Mouse (Mus musculus) heart, adult 8-10 months (tissue): ENCODE data around the gene Pacs2. TPM values are rescaled to one million over a fixed set of nuclear protein-coding genes. Genes with fewer than 3 reads are reported as not detected.
A peak's percentile ranks its signal among the peaks of the same experiment; 100 is the strongest.

ENCODE experiments used
- DNase-seq: peaks from one replicate; pipeline ENCODE4 v3.0.0; 2022; ENCODE audit warnings: low spot score
- total RNA-seq, 4 experiments: library from RNA; stranded (reverse); gene quantifications; 2 replicates each; pipeline ENCODE4 v1.2.4; 2022

Gene Pacs2
- total RNA-seq, 4 experiments from 2014 or later: 30.4 to 38.2 (median 36.1) TPM

DNA sequence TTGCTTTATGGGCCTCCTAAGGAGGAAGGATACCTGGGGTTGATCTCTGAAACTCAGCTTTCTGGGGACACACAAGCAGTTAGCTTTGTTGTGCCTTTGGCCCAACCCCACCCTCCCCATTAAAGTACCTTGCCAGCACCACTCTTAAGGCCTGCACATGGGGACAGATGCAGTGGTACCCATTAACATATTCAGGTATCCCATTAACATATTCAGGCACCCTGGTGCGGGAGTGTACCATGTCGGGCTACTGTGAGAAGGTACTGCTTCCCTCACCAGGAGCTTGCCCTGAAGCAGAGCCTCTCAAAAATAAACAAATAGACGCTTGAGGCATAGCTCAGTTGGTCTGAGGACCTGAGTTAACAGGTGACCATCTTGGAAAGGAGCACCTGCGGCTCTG lies 73.7 kb downstream of the Pacs2 start:
- no peak for DNase-seq

DNA sequence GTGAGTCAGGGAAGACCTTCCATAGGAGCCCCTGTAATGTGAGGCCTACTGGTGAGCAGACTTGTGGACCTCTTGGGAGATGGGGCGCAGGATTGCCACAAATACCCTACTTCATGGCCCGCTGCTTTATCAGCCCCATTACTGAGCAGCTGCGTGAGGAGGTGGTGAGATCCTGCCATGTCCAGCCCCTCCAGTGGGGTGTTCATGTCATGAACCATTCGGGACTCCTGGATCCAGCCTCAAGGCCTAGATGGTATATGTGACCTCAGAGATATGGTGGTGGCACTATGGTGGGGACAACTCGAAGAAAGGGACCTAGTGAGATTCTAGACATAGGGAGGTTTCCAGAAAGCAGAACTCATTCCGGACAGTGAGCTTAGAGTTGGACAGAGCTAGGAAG lies 74.8 kb downstream of the Pacs2 start:
- DNase-seq: no peak

DNA sequence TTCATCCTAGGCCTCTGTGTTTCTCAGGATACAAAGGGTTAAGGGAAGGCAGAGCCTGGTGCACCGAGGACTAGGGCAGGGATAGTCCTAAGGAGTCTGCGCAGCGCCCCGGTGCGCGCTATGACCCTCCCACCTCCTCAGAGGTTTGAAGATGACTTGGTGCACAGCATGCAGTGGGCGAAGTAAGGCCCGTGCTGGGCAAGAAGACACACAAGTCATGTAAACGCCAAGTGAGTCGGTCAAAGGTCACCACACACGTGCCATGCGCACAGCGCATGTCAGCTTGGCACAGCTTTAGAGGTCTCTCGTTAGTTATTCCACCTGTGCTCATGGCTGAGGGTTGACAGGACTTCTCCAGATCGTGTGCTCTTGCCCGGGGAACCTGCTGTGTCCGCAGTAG lies 75.7 kb downstream of the Pacs2 start:
- DNase-seq: no peak

DNA sequence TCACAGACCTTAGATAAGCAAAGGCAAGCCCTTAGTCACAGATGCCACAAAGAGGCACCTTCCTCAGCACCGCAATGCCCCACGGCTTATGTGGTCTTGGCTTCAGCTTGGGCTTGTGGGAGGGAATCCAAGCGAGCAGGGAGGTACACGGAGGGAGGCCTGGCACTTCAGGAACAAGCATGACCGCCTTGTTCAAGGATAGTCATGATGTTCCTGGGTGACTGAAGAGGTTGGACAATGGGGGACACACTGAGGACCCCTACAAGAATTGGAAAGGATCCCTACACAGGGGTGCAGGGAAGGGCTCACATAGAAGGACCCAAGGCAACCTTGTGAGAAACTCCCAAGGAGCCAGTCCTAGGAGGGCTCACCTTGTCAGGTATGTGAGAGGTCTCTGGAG lies 82.7 kb downstream of the Pacs2 start:
- DNase-seq: no peak

DNA sequence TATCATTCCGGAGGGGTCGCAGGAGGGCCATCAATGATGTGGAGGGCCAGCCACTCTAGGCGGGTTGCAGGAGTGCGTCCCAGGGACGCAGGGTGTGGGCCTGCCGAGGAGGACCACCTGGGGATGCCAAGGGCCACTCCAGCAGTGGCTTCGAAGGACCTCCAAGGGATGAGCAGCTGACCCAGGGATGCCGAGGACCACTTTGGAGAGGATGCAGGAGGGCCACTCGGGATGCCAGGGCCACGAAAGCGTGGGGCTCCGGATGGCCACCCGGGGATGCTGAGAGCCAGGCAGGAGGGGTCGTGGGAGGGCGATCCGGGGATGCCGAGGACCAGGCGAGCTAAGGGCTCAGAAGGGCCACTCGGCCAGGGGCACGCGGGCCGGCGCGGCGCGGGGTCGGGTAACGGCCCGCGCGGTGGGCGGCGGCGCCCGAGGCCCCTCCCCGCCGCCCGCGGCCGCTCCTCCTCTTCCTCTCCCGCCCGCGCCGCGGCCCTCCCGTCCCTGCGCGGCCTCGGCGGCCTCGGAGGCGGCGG lies 83.5 kb downstream of the Pacs2 start, which contains the start of gene Mta1:
Gene Mta1, plus strand, starts transcription at position 530 of the 533 bp plus-strand sequence.
- DNase-seq: no peak

DNA sequence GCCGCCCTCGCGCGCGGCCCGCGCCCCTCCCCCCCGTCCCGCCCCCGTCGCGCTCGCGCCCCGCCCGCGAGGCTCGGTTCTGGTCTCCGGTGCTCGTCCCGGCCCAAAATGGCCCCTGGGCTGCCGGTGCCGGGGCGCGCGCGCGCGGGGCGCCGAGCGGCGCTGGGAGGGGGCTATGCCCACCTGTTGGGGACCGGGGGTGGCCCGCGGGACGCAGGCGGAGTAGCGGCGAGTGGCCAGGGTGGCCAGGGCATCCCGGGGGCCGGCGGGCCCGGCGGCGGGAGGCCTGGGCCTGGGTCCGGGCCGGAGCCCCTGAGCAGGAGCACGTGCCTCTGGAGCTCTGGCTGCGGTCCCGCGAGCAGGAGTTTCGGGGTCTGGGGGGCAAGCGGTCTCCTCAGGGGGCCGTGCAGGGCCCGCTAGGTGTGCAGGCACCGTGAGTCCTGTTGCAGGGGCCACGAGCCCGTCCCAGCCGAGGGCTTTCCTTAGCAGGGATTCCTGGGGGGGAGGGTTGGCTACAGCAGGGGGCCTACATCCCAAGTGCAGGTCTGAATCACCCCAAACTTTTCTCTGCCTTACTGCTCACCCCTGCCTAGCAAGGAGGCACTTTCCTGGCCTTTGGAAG lies 84.3 kb downstream of the Pacs2 start:
- DNase-seq: no peak

DNA sequence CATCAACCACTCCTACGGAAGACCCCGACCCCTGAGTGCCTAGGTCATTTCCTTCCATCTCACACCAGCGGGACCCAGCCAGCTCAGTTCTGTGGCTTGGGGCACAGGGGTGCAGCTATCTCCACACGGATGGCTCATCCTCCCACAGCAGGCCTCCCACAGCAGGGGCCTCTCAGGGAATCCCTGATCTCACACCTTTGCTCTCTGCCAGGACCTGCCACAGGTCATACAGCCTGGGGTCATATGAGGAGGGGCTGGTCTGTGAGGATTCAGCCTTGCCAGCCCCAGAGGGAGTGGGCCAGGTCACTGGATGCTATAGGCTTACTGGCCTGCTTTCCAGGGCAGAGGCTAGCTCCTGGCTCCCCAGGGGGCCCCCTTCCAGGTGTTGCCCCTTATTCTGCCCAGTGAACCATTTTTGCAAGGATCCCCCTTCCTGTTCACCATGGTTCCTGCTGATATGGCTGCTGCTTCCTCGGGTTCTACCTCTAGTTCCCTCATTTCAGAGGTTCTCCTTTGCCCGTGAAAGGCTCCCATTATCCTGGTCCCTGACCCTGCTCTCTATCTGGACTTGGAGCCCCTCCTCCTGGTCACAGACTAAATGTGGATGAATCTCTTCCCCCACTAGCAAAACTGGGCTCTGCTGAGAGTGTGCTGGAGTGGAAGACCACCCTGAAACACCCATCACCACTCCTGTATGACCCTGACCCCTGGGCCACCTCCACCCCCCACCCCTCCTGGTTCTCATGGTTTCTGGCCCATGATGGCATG lies 85.3 kb downstream of the Pacs2 start:
- no peak for DNase-seq

DNA sequence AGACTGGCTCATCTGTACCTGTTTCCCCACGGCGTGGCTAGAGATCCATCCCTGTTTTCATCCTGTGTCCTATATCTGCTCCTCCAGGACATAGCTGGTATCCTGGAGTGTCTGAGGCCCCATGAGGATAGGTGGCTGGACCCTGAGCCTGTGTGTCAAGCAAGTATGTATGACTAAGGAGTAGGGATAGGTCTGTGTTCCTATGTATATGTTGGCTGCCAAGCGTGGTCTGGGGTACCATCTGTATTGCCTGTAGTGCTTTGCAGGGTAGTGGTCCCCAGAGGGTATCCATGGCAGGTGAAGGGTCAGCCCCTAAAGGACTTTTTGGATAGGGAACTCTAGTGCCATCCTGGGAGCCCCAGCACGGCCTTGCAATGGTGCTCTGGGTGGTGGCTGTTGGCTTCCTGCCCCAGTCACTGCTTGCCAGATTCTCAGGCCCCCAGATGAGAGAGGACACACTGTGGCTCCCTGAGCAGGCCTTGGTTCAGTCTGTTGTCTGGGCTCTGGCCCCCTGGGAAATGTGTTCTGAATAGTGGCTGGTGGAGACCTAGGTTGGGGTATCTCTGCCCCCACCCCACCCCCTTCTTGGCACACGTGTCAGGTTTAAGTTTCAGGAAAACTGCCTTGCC lies 86.3 kb downstream of the Pacs2 start:
- DNase-seq: peak; percentile 53

DNA sequence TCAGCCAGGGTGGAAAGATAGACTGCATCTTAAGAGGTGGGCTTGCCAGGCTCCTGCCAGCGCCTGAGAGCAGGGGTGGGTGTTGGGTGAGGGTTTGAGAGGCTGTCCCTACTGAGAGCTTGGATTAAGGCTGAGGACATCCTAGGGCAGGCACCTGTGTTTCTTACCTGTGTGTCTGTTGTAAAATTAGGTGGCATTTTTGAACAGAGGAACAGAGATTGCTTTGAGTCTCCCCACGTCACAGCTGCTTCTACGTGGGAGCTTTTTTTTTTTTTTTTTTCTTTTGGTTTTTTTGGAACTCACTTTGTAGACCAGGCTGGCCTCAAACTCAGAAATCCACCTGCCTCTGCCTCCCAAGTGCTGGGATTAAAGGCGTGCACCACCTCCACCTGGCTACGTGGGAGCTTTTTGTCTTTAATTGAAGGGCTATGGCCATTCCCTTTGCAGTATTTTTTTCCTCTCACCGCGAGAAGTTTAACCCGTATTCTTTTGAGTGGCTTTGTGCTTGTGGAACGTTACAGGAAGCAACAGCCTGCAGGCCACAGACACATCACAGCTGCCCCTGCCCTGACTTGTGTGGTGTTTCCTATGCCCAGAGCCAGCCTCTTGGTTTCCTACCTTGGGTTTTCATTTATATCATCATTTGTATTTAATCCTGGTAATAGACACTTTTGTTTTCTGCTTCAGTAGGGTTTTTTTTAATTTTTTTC lies 87.1 kb downstream of the Pacs2 start:
- DNase-seq: no peak

DNA sequence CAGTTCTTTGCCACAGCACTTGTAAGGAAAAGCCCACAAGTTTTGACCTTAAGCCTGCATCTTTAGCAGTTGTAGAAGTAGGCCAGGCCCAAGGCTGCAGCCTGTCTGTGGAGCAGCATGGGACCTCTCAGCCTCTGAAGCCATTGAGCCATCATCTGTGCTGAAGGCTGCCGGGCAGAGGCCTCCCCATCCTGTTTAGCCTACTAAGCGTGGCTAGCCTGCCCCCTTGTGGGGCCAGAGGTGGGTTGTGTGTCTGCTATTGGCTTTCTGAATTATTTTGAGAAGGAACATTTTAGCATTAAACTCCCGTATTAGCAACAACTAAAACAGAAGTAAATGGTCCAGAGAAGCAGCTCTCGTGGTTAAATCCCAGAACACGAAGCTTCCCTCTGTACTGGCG lies 88.2 kb downstream of the Pacs2 start:
- DNase-seq: peak; percentile 40

DNA sequence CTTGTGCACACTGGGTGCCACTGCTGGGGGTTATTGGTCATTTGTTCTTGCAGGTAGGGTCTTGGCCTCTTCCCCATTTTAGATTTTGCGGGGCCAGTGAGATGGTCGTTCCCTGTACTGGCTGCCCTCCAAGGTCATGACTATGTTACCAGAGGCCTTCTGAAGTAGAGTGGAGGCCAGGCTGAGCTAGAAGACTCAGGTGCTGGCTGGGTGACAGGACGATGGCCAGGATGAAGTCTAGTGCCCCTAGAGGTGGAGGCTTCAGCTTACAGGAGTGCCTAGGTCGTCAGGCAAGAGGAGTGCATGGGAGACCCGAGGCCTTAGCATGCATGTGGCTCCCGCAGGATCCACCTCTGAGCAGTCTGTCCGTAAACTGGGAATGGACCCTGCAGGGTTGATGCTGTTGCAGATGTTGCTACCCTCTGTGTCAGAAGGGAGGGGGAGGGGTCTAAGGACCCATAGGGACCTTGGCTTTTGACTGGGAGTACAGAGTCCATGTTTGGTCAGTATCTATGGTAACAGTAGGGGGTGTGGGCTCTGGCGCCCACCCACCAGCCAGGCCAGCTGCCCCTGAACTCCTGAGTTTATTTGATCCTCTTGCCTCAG lies 89.6 kb downstream of the Pacs2 start:
- no peak for DNase-seq

DNA sequence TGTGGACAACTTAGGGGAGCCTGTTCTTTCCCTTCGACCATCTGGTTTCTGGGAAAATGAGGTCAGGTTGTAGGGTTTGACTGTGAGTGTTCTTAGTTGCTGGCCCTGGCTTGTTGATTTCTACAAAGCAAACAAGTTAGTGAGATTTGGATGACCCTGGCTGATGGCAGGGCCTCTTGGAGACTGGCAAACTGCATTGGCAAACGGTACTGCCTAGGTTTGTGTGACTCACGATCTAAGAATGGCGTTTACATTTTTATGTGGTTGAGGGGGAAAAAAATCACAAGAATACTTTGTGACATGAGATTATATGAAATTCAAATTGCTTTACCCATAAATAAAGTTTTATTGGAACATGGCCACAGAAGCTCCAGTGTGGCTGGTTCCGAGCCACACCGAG lies 92.1 kb downstream of the Pacs2 start:
- no peak for DNase-seq

DNA sequence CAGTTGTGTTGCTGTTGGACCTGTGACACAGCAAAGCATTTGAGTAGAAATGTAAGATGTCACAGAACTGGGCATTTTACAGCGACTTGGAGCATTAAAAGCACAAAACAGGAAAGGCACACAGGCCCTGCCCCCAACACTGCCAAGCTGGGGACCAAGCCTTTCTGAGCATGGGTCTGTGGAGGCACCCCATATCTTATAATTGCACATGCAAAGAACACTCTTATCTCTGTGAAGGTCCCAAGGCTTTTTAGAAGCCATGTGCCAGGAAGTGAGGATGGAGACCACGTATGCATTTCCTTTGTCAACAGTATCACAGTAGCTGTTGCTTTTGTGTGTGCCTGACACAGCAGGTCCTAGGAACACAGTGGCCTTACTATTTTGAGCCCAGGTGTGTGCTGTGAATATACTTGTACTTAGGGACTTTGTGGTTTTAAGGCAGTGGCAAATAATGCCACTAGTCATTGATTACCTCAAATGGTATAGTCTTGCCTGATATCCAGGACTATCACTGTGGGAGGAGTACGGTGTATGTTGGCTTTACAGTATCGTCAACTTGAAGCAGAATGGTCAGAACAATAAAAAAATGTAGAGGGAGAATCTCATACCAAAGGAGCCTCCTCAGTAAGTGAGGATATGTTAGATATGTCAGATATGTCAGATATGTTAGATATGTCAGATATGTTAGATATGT lies 93.3 kb downstream of the Pacs2 start:
- no peak for DNase-seq

DNA sequence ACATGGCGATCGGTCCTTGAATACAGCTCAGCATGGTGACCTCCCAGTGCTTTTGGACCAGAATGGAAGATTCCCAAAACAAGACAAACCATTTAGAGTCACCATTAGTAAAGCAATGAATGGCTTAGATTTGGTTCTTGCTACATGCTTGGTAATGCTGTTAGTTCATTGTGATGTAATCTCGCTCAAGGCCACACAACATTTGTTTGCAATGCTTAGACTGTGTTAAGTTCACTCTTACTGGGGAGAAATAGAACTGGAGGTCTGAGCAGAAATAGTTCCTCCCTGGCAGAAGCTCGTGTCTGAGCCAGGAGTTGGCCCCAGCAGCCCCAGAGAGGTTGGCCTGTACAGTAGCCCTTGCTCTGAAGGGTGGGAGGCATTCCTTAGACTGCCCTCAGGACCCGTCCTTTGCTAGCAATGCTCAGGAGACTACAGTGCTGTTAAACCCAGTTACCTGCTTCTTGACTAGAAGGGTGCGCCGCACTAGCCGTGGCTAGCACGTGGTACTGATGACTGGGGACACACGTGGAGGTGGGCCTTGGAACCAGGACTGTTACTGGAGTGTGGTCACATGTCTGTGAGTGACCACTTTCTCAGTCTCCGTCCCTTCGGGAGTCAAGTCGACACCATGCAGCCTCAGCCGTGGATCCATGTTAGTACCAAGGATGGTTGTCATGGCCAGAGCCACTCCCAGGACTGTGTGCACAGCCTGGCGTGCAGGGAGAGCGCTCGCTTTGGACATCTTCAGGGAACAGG lies 94.4 kb downstream of the Pacs2 start:
- DNase-seq: no peak

DNA sequence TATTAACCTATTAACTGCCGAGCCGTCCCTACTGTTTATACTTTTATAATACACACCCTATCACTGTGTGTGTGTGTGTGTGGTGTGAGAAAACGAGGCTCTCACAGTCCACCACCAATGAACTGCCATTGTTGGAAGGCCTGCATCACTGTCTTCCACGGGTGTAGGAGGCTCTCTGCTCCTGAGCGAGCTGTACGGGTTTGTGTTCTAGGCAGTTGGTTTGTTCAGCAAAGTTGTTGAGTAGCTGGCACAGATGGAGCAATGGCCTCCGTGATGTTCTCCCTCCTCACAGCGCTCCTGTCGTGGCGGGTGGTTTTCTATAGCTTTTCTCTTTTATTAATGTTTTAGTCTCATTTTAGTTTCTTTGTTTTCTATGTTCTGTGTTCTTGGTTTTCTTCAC lies 95.5 kb downstream of the Pacs2 start:
- no peak for DNase-seq

DNA sequence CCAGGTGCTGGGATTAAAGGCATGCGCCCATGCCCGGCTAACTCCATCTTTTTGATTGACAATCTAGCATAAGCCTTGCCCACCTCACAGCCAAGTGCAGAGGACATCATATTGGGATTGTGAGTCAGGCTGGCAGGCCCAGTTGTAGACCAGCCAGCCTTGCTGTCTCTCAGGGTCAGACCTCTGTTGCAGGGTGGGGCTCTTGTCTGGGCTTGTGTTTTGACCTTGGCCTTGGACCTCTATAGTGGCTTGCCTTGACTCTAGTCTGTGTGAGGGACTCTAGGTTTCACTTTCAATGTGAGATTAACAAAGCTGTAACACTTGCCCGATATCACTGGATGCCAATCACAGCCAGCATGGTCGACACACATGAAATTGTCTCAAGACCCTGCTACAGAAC lies 99.8 kb downstream of the Pacs2 start:
- no peak for DNase-seq

DNA sequence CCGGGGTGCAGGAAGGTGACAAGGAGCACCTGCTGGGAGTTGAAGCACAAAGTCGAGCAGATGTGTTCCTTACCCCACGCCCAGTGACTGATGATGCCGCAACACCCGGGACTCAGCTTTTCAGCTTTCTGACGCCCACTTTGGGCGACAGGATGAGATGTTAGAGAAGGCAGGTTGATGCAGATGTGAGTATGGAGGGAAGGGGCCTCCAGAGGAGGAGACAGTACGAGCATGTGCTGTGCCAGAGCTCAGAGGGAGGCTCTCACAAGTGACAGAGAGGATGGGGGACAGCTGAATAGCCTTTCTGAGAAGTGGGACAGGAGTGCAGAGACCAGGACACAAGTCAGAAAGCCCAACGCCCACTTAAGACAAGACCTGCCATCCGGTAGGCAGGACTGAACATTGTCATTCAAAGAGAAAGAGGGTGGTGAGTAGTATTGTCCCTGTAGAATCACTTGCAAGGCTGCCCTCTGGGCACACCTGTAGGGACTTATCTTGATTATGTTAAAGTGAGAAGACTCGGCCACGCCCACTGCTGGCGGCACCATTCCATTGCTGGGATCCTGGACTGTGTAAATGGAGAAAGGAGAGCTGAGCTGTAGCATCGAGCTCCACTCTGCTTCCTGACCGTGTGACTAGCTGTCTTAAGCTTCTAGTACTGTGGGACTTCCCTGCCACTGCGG lies 100.7 kb downstream of the Pacs2 start:
- DNase-seq: no peak

DNA sequence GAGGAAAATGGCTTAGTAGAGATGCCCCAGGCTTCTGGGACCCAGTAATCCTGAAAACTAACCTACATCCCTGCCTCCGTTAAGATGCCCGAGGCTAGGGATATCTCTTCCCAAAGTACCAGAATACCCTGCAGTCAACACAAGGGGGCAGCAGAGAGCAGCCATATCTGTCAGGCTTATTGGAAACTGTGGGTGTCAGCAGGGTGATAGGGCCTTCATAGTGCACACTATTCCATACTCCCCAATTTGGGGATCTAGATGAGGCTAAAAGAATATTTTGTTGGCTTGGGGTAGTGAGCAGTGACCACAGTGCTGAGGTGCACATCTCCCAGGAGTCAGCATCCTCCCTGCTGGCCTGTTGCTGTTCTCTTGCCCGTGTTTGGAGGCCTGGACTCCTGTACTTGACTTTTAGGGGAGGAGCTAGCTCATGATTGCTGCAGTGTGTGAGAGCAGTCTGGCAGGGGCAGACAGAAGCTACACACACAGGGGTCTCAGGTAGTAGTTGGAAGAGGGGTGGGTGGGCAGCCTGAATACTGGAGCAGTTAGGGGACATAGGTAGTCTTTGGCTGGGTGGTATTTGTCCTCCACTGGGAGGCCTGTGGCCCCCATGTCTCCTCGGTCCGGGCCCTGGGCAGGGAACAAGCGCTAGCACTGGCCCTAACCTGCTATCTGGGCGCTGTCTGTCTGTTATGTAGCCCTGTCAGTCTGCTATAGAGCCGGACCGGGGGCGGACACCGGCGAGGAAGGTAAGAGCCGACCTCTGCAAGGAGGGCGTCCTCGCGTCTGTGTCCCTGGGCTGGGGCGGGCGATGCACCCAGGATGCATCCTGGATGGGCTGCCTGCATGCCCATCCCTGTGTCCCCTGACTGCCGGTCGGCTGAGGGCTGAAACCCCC lies 105.5 kb downstream of the Pacs2 start:
- DNase-seq: peak; percentile 90
